Mouse (Mus musculus): ENCODE results near the gene Apold1. TPM values are rescaled to one million over a fixed set of nuclear protein-coding genes. Genes with fewer than 3 reads are reported as not detected.

The Apold1 gene
- polyA plus RNA-seq, 1 experiment from 2014 or later, result 4.6 TPM

Other genes with a start within 250 kb of the Apold1 start
- gene Dusp16, start 189.1 kb upstream of the Apold1 start, polyA plus RNA-seq (2015; fragmentation: Nextera tagmentation; extraction: Ambion mirVana), result 11.0 and 11.8 TPM in 2 replicates
- gene Crebl2, start 151.6 kb upstream of the Apold1 start, polyA plus RNA-seq (2015; fragmentation: Nextera tagmentation; extraction: Ambion mirVana), result 2.3 and 3.1 TPM in 2 replicates
- 11.0 and 12.3 TPM in 2 replicates for gene Gpr19, start 83.1 kb upstream of the Apold1 start, polyA plus RNA-seq (2015; fragmentation: Nextera tagmentation; extraction: Ambion mirVana)
- gene Cdkn1b, start 61.3 kb upstream of the Apold1 start, polyA plus RNA-seq (2015; fragmentation: Nextera tagmentation; extraction: Ambion mirVana), result 15.9 and 17.6 TPM in 2 replicates
- 118 and 120 TPM in 2 replicates for gene Ddx47, start 29.9 kb downstream of the Apold1 start, polyA plus RNA-seq (2015; fragmentation: Nextera tagmentation; extraction: Ambion mirVana)
- gene Gprc5a, start 83.9 kb downstream of the Apold1 start, polyA plus RNA-seq (2015; fragmentation: Nextera tagmentation; extraction: Ambion mirVana), result 13.8 and 14.0 TPM in 2 replicates
- gene Gprc5d, start 136.6 kb downstream of the Apold1 start, polyA plus RNA-seq (2015; fragmentation: Nextera tagmentation; extraction: Ambion mirVana), result not detected in 2 replicates
- gene Fam234b, start 216.3 kb downstream of the Apold1 start, polyA plus RNA-seq (2015; fragmentation: Nextera tagmentation; extraction: Ambion mirVana), result 35.5 and 37.4 TPM in 2 replicates
- gene Hebp1, start 216.3 kb downstream of the Apold1 start, polyA plus RNA-seq (2015; fragmentation: Nextera tagmentation; extraction: Ambion mirVana), result 27.1 and 28.0 TPM in 2 replicates

Data from kidney, embryonic 15.5 days (tissue).